Mouse (Mus musculus) heart, embryonic 10.5 days (tissue): ENCODE measurements around the gene Macf1. TPM values are rescaled to one million over a fixed set of nuclear protein-coding genes. Genes with fewer than 3 reads are reported as not detected.

Experiments used
- microRNA-seq: library from miRNA; unstranded; fragments of <30 nt; microRNA quantifications from one replicate; pipeline ENCODE4, GENCODE M21; 2017
- polyA plus RNA-seq: library from polyadenylated mRNA; unstranded; fragments of >200 nt; fragmentation: Nextera tagmentation; extraction: Ambion mirVana; gene quantifications from 2 replicates; pipeline ENCODE4 v1.2.1, GENCODE M21; 2016

Gene Macf1
- polyA plus RNA-seq, 1 experiment from 2014 or later = 57.4 TPM

Small RNAs within 50 kb of the gene (microRNA-seq; reads per million reads assigned to microRNA genes)
- gene Mir6398 = not detected

Other genes starting within 250 kb of the Macf1 start
- gene Ndufs5, start 33.8 kb upstream of the Macf1 start, polyA plus RNA-seq = 453 and 498 TPM in 2 replicates
- 55.3 and 58.5 TPM in 2 replicates for gene Akirin1, start 66.0 kb upstream of the Macf1 start, polyA plus RNA-seq
- 1.5 and 2.3 TPM in 2 replicates for gene Rhbdl2, start 103.5 kb upstream of the Macf1 start, polyA plus RNA-seq
- 0.06 TPM in 1 of 2 replicates, not detected in the other for gene 4933427I04Rik, start 175.3 kb upstream of the Macf1 start, polyA plus RNA-seq
- gene Mycbp, start 220.5 kb upstream of the Macf1 start, polyA plus RNA-seq = 66.7 and 74.4 TPM in 2 replicates
- gene Rragc, start 233.1 kb upstream of the Macf1 start, polyA plus RNA-seq = 37.6 and 40.9 TPM in 2 replicates
- not detected in 2 replicates for gene 4930535I16Rik, start 233.7 kb upstream of the Macf1 start, polyA plus RNA-seq